Comparison of ENCODE assay signal across 8 mouse cellular contexts in genomic region chr12:18514171-18514570, GRCm38 (mm10). TPM values are rescaled to one million over a fixed set of nuclear protein-coding genes. Genes with fewer than 3 reads are reported as not detected.
DNase-seq lines count a peak whose midpoint lies in the region; ATAC-seq and TF ChIP-seq lines count a peak whose summit lies in the region.

TSS of gene 5730507C01Rik (plus strand) at chr12:18514510.

- peak within 1 kb of the TSS; percentile 30 for H3K4me3 ChIP-seq in hindbrain, postnatal 0 days (ENCODE audit: low read length)

- H3K9ac ChIP-seq in hindbrain, postnatal 0 days (replicated peaks; ENCODE audit: low read length): no peak within 1 kb of the TSS

- 8% methylated on average over 24 of the region's 36 CpGs for whole genome bisulfite sequencing in hindbrain, postnatal 0 days

- H3K36me3 ChIP-seq in hindbrain, postnatal 0 days (ENCODE audit: insufficient read depth, low read length): no peaks in the 10 kb centered on the region

- no peaks in the 10 kb centered on the region for H3K27me3 ChIP-seq in hindbrain, postnatal 0 days (ENCODE audit: insufficient read depth, low read length)

- 0 out of 2 replicates have a peak, but pooled peaks cover 2% of the 10 kb centered on the region for H3K9me3 ChIP-seq in hindbrain, postnatal 0 days (ENCODE audit: low read length)

- H3K4me1 ChIP-seq in hindbrain, postnatal 0 days (ENCODE audit: insufficient read depth, low read length): no peaks in the 10 kb centered on the region

- peak; percentile 31; the same call in 1 of the 2 replicates for TF ChIP-seq CTCF in hindbrain, postnatal 0 days (IDR thresholded peaks at IDR 0.05; ENCODE audit: low read depth)

- intact Hi-C loops in gastrocnemius, postnatal 14 days (cut with DNase I; ENCODE audit: low total_unique reads): no loop called here
- intact Hi-C loops in left cerebral cortex, postnatal 25 days (cut with DNase I): no loop called here

- H3K27ac ChIP-seq in hindbrain, postnatal 0 days: no peak within 1 kb of the TSS

- peak; percentile 0 to 4 for DNase-seq in frontal cortex, postnatal 36 days (ENCODE audit: low spot score in 2 of 2)
- peak; percentile 32 for DNase-seq in gastrocnemius, postnatal 14 days
- peak; percentile 58 for DNase-seq in hindbrain, postnatal 0 days (ENCODE audit: low spot score)
- DNase-seq in left cerebral cortex, postnatal 25 days (ENCODE audit: low spot score in 2 of 2): peak; percentile 1 to 5
- DNase-seq in lung, postnatal 4 days: peak; percentile 50 to 73
- DNase-seq in right cerebral cortex, postnatal 4 days: peak; percentile 10
- no peak for DNase-seq in c-Kit-positive CD71-positive TER-119-positive erythroid progenitor cells, embryonic 14.5 days (ENCODE audit: low spot score)

- ATAC-seq in frontal cortex, adult (ENCODE audit: low TSS enrichment): no peak
- ATAC-seq in hindbrain, postnatal 0 days: peak; percentile 71

- H3K4me2 ChIP-seq in hindbrain, postnatal 0 days (ENCODE audit: low read depth, low read length): peak within 1 kb of the TSS; percentile 16; the same call in 1 of the 2 replicates

RNA-seq across cellular contexts. Expression of gene 5730507C01Rik, which starts in this region (rescaled TPM):
- total RNA-seq in gastrocnemius, postnatal 14 days (2021): under 1 TPM in 1 of 2 experiments, not detected in 1; 0.21 TPM
- total RNA-seq in hindbrain, postnatal 0 days (2014; rRNA removed): 0.37 and 2.1 TPM in 2 replicates
- polyA plus RNA-seq in hindbrain, postnatal 0 days (2015; fragmentation: Nextera tagmentation; extraction: Ambion mirVana): 1.3 and 1.8 TPM in 2 replicates
- total RNA-seq in left cerebral cortex, postnatal 25 days (2021): under 1 TPM; 0.34 to 0.60 TPM

Comparison
In these comparisons a context has a peak if more than half of its experiments do, and no peak if none do; other contexts are left out.
1. Peak in DNase-seq in gastrocnemius, postnatal 14 days; RNA of the gene not detected or under 1 TPM.
2. Peak in DNase-seq in left cerebral cortex, postnatal 25 days; RNA of the gene not detected or under 1 TPM.